Mouse (Mus musculus): ENCODE results near the gene Nme8. TPM values are rescaled to one million over a fixed set of nuclear protein-coding genes. Genes with fewer than 3 reads are reported as not detected.

Nme8 gene
- polyA plus RNA-seq, 1 experiment from 2014 or later: not detected

DNA sequence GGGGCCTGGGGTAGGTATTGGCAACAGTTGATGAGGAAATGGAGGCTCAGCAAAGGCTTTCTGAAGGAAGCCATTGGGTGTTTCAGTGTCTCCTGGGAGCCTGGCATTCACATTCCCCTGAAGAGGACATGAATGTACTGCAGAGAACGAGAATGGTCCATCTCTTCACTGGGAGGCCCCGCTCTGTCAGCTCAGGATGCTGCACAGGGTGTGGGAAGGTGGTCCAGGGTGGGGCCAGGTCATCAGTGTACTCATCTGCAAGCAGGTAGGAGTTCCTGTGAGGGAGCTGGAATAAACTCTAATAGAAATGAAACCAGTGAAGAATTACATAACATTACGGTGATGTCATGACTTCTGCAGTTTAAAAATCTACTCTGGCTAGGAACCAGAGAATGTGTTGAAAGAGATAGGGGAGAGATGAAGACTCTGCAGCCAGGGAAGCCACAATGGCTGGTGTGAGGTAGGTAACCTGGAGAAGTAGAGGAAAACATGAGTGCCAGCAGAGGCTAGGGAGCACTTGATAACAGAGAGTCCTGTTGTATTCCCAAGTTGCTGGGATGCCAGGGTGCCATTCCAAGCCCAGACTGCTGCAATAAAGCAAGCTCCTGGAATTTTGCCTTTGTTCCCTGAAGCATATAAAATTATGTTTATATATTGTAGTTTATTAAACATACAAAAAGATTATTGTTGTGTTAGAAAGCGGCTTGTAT lies 3.3 kb upstream of the Nme8 start:
- 94% methylated on average over 4 of the region's 4 CpGs for WGBS
- H3K27me3 ChIP-seq (ENCODE audit: control insufficient read depth, insufficient read depth, low read length): no peaks in the 10 kb centered on the region
- DNase-seq (ENCODE audit: low spot score): no peak
- H3K27ac ChIP-seq (replicated peaks; ENCODE audit: low read depth, low read length): no peak overlapping the region
- H3K4me2 ChIP-seq (ENCODE audit: low read depth, severe bottlenecking): no peak overlapping the region
- no peak for ATAC-seq (ENCODE audit: insufficient number of reproducible peaks, low FRiP score, low TSS enrichment, low read depth)
- H3K9ac ChIP-seq (ENCODE audit: low read length): no peak overlapping the region
- H3K9me3 ChIP-seq (ENCODE audit: control insufficient read depth, low read length): no peaks in the 10 kb centered on the region
- no peaks in the 10 kb centered on the region for H3K4me1 ChIP-seq (ENCODE audit: control insufficient read depth, insufficient read depth, low read length)
- H3K4me3 ChIP-seq (ENCODE audit: low read depth, low read length): no peak overlapping the region
- no peaks in the 10 kb centered on the region for H3K36me3 ChIP-seq (ENCODE audit: control insufficient read depth, insufficient read depth, low read length)

GRCm38 (mm10) chr13:19698524-19699173 lies 1.1 kb upstream of the Nme8 start:
- Histone ChIP-seq H3K27ac (replicated peaks; ENCODE audit: low read depth, low read length) (no peak overlapping the region), H3K9ac (ENCODE audit: low read length) (no peak overlapping the region), H3K36me3 (ENCODE audit: control insufficient read depth, insufficient read depth, low read length) (no peaks in the 10 kb centered on the region), H3K9me3 (ENCODE audit: control insufficient read depth, low read length) (no peaks in the 10 kb centered on the region), H3K27me3 (ENCODE audit: control insufficient read depth, insufficient read depth, low read length) (no peaks in the 10 kb centered on the region), H3K4me2 (ENCODE audit: low read depth, severe bottlenecking) (no peak overlapping the region), H3K4me3 (ENCODE audit: low read depth, low read length) (no peak overlapping the region), H3K4me1 (ENCODE audit: control insufficient read depth, insufficient read depth, low read length) (no peaks in the 10 kb centered on the region)
- DNase-seq (ENCODE audit: low spot score) (peak; percentile 30), ATAC-seq (ENCODE audit: insufficient number of reproducible peaks, low FRiP score, low TSS enrichment, low read depth) (no peak)
- WGBS: 21% methylated on average over 12 of the region's 12 CpGs

GRCm38 (mm10) chr13:19690417-19690816 lies 7.2 kb downstream of the Nme8 start:
- Histone ChIP-seq H3K9ac (ENCODE audit: low read length) (no peak overlapping the region), H3K4me3 (ENCODE audit: low read depth, low read length) (no peak overlapping the region), H3K4me1 (ENCODE audit: control insufficient read depth, insufficient read depth, low read length) (no peaks in the 10 kb centered on the region), H3K36me3 (ENCODE audit: control insufficient read depth, insufficient read depth, low read length) (no peaks in the 10 kb centered on the region), H3K9me3 (ENCODE audit: control insufficient read depth, low read length) (no peaks in the 10 kb centered on the region), H3K27me3 (ENCODE audit: control insufficient read depth, insufficient read depth, low read length) (no peaks in the 10 kb centered on the region), H3K27ac (replicated peaks; ENCODE audit: low read depth, low read length) (no peak overlapping the region), H3K4me2 (ENCODE audit: low read depth, severe bottlenecking) (no peak overlapping the region)
- DNase-seq (ENCODE audit: low spot score): no peak
- WGBS: 92% methylated on average over 6 of the region's 6 CpGs
- ATAC-seq (ENCODE audit: insufficient number of reproducible peaks, low FRiP score, low TSS enrichment, low read depth): no peak

- WGBS: 80% methylated on average over 3 of the region's 3 CpGs
Measured at GRCm38 (mm10) chr13:19689971-19690370, 7.6 kb downstream of the Nme8 start.

DNA sequence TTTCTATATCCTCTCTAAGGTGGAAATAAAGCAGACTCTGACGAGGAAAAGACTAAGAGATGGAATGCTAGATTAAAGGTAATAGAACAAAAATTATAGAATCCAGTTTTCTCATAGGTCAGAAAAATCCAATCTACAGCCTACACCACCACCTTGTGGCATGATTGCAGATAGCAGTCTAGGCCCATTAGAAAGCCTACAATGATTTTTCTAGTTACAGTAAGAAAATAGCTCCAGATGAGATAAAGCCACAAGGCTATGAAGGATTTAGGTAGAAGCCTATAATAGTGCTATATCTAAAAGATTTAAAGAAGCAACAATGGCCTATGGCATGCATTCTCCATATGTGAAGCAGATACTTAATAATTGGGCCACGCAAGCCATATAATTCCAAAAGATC lies 13.6 kb downstream of the Nme8 start:
- no peak overlapping the region for H3K4me3 ChIP-seq (ENCODE audit: low read depth, low read length)
- no peak overlapping the region for H3K9ac ChIP-seq (ENCODE audit: low read length)
- H3K36me3 ChIP-seq (ENCODE audit: control insufficient read depth, insufficient read depth, low read length): no peaks in the 10 kb centered on the region
- H3K27ac ChIP-seq (replicated peaks; ENCODE audit: low read depth, low read length): no peak overlapping the region
- 63% methylated on average over 2 of the region's 2 CpGs for WGBS
- H3K27me3 ChIP-seq (ENCODE audit: control insufficient read depth, insufficient read depth, low read length): no peaks in the 10 kb centered on the region
- DNase-seq (ENCODE audit: low spot score) (peak; percentile 32), ATAC-seq (ENCODE audit: insufficient number of reproducible peaks, low FRiP score, low TSS enrichment, low read depth) (no peak)
- no peaks in the 10 kb centered on the region for H3K9me3 ChIP-seq (ENCODE audit: control insufficient read depth, low read length)
- no peak overlapping the region for H3K4me2 ChIP-seq (ENCODE audit: low read depth, severe bottlenecking)
- H3K4me1 ChIP-seq (ENCODE audit: control insufficient read depth, insufficient read depth, low read length): no peaks in the 10 kb centered on the region

More at GRCm38 (mm10) chr13:19689971-19690370, 7.6 kb downstream of the Nme8 start:
- Histone ChIP-seq H3K27ac (replicated peaks; ENCODE audit: low read depth, low read length) (no peak overlapping the region), H3K9ac (ENCODE audit: low read length) (no peak overlapping the region), H3K4me2 (ENCODE audit: low read depth, severe bottlenecking) (no peak overlapping the region), H3K9me3 (ENCODE audit: control insufficient read depth, low read length) (no peaks in the 10 kb centered on the region), H3K4me3 (ENCODE audit: low read depth, low read length) (no peak overlapping the region), H3K36me3 (ENCODE audit: control insufficient read depth, insufficient read depth, low read length) (no peaks in the 10 kb centered on the region), H3K27me3 (ENCODE audit: control insufficient read depth, insufficient read depth, low read length) (no peaks in the 10 kb centered on the region), H3K4me1 (ENCODE audit: control insufficient read depth, insufficient read depth, low read length) (no peaks in the 10 kb centered on the region)
- DNase-seq (ENCODE audit: low spot score) (no peak), ATAC-seq (ENCODE audit: insufficient number of reproducible peaks, low FRiP score, low TSS enrichment, low read depth) (no peak)

DNA sequence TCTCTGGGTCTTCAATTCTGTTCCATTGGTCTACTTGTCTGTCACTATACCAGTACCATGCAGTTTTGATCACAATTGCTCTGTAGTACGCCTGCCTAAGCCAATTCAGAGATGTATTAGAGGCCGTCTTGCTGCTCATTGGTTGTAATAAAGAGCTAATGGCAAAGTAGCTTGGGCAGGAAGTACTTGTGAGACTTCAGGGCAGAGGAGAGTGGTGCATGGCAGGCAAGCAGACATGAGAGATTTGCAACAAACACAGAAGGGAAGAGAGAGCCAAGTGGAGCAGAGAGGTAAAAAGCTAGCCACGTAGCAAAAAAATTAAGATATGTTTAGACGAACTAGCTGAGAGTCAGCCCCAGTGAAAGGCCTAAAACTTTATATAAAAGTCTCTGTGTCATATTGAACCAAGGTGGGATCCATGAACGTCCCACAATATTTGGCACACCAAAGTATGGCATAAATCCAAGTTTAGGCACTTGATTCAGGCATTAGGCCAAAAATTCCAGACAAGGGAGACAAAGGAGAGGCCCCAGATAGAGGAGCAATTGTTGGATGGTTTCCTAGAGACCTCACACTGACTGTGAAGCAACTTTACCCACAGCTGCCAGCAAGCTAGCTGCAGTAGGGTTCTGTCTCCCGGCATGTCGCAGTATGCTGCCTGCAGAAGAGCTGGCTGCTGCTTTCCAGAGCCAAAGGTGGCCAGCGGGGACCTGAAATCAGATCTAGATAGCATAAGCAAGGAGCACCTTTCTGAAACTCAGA lies 14.5 kb downstream of the Nme8 start:
- WGBS: 74% methylated on average over 8 of the region's 8 CpGs
- Histone ChIP-seq H3K4me3 (ENCODE audit: low read depth, low read length) (no peak overlapping the region), H3K9ac (ENCODE audit: low read length) (no peak overlapping the region), H3K36me3 (ENCODE audit: control insufficient read depth, insufficient read depth, low read length) (no peaks in the 10 kb centered on the region), H3K9me3 (ENCODE audit: control insufficient read depth, low read length) (no peaks in the 10 kb centered on the region), H3K27ac (replicated peaks; ENCODE audit: low read depth, low read length) (no peak overlapping the region), H3K27me3 (ENCODE audit: control insufficient read depth, insufficient read depth, low read length) (no peaks in the 10 kb centered on the region), H3K4me2 (ENCODE audit: low read depth, severe bottlenecking) (no peak overlapping the region), H3K4me1 (ENCODE audit: control insufficient read depth, insufficient read depth, low read length) (no peaks in the 10 kb centered on the region)
- no peak for ATAC-seq (ENCODE audit: insufficient number of reproducible peaks, low FRiP score, low TSS enrichment, low read depth)
- no peak for DNase-seq (ENCODE audit: low spot score)

- H3K4me1 ChIP-seq (ENCODE audit: control insufficient read depth, insufficient read depth, low read length): no peaks in the 10 kb centered on the region
- no peak overlapping the region for H3K27ac ChIP-seq (replicated peaks; ENCODE audit: low read depth, low read length)
- no peak for DNase-seq (ENCODE audit: low spot score)
- no peaks in the 10 kb centered on the region for H3K27me3 ChIP-seq (ENCODE audit: control insufficient read depth, insufficient read depth, low read length)
- H3K9ac ChIP-seq (ENCODE audit: low read length): no peak overlapping the region
- H3K9me3 ChIP-seq (ENCODE audit: control insufficient read depth, low read length): no peaks in the 10 kb centered on the region
- H3K36me3 ChIP-seq (ENCODE audit: control insufficient read depth, insufficient read depth, low read length): no peaks in the 10 kb centered on the region
- H3K4me2 ChIP-seq (ENCODE audit: low read depth, severe bottlenecking): no peak overlapping the region
- H3K4me3 ChIP-seq (ENCODE audit: low read depth, low read length): no peak overlapping the region
- no peak for ATAC-seq (ENCODE audit: insufficient number of reproducible peaks, low FRiP score, low TSS enrichment, low read depth)
Measured at GRCm38 (mm10) chr13:19674601-19675000, 23.0 kb downstream of the Nme8 start.

- WGBS: 93% methylated on average over 3 of the region's 3 CpGs
Measured at GRCm38 (mm10) chr13:19674025-19674424, 23.6 kb downstream of the Nme8 start.

More at GRCm38 (mm10) chr13:19674025-19674424, 23.6 kb downstream of the Nme8 start:
- Histone ChIP-seq H3K9ac (ENCODE audit: low read length) (no peak overlapping the region), H3K4me1 (ENCODE audit: control insufficient read depth, insufficient read depth, low read length) (no peaks in the 10 kb centered on the region), H3K27me3 (ENCODE audit: control insufficient read depth, insufficient read depth, low read length) (no peaks in the 10 kb centered on the region), H3K27ac (replicated peaks; ENCODE audit: low read depth, low read length) (no peak overlapping the region), H3K36me3 (ENCODE audit: control insufficient read depth, insufficient read depth, low read length) (no peaks in the 10 kb centered on the region), H3K9me3 (ENCODE audit: control insufficient read depth, low read length) (no peaks in the 10 kb centered on the region), H3K4me3 (ENCODE audit: low read depth, low read length) (no peak overlapping the region), H3K4me2 (ENCODE audit: low read depth, severe bottlenecking) (no peak overlapping the region)
- ATAC-seq (ENCODE audit: insufficient number of reproducible peaks, low FRiP score, low TSS enrichment, low read depth) (no peak), DNase-seq (ENCODE audit: low spot score) (no peak)
